Mouse (Mus musculus) layer of hippocampus, adult 9-11 months (tissue): ENCODE measurements around the gene Tmc7.

Source experiments
- DNase-seq: peaks from one replicate; pipeline ENCODE4 v3.0.0; 2022

Tmc7 gene

DNA sequence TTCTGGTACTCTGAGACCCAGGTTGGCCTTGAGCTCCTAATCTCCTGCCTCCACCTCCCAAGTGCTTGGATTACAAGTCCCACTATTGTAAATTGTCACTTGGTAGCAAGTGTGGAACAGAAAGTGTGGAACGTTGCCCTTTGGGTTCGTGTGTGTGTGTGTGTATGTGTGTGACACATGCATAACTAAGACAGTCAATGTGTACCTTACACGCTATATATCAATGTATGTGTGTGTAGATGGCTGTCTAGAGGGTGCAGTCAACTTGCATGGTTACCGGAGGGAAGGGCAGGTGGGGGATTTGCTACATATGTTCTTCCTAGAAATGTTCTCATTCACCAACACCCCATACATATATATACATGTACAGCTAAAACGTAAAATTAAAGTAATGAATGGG is 390 bp upstream of the Tmc7 start:
- no peak for DNase-seq

DNA sequence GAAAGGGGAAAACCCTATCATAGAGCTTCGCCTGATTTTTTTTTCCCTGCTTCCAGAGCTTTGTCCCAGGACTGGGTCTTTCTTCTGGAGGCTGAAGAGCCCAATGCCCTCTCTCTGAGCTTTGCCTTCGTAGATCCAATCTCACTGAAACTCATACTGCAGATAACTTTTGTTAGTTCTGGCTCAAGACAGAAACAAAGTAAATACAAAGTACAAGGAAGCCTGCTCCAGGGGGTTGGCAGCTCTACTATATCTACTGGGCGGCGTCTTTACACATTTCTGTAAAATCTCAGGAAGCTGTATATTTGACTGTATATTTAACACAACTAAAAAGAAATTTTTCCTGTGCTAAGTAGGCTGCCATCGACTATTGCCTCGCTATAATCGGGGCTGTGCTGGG is 715 bp downstream of the Tmc7 start:
- DNase-seq, result no peak

GRCm38 (mm10) chr7:118579938-118580337 is 4.6 kb downstream of the Tmc7 start:
- DNase-seq, result no peak

DNA sequence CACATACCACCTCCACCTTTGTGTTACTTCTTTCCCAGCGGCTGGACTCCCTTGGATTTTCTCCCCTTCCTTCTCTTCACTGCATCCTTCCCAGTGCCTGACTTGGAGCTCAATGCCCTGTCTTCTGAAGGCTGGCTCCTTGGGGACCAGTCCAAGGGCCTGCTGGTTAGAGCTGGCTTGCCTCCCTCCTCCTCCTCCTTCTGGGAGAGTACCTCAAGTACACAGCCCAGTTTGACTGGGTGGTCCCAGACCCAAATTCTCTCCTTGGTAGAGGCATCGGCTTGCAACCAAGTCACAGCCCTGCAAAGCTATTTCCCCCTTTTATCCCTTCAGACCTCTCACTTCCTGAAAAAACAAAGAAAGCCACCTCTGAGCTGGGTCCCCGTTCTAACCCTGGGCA is 6.3 kb downstream of the Tmc7 start:
- DNase-seq, result no peak

DNA sequence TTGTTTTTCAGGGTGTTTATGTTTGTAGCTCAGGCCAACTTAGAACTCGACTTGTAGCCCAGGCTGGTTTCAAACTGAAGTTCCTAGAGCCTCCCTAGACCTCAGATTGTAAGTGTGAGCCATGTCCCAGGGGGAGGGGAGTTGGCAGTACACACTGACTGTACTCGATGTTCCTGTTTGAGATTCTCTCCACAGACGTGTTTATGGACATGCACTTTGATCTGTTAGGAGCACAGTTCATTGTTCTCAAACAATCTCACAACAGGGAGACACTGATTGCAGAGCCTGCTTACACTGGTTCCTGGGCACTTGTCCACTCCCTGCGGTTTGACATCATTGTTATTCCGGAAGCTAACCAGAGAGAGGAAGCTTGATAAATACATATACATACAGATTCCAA is 12.5 kb downstream of the Tmc7 start:
- no peak for DNase-seq

DNA sequence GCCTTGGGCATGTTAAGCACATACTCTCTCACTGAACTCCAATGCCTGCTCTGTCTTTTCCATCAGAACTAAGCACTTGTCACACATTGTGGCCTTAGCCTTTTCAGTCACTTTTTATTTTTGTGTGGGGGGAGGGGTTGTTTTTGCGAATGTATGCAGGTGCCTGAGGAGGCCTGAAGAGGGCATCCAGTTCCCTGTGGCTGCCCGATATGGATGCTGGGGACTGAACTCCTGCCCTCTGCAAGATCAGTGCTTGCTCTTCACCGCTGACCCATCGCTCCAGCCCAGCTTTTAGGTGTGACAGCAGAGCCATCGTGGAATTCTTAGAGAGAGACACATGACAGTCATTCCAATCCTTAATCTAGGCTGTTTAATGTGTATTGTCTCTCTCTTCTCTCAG is 13.2 kb downstream of the Tmc7 start:
- DNase-seq, result no peak

- peak; percentile 90 for DNase-seq
Measured at GRCm38 (mm10) chr7:118569121-118569543, 15.4 kb downstream of the Tmc7 start.

GRCm38 (mm10) chr7:118554290-118554689 is 30.2 kb downstream of the Tmc7 start:
- DNase-seq, result no peak

- DNase-seq, result no peak
Measured at GRCm38 (mm10) chr7:118553881-118554280, 30.7 kb downstream of the Tmc7 start.

GRCm38 (mm10) chr7:118547451-118547850 is 37.1 kb downstream of the Tmc7 start:
- no peak for DNase-seq

GRCm38 (mm10) chr7:118544128-118544527 is 40.4 kb downstream of the Tmc7 start:
- no peak for DNase-seq

DNA sequence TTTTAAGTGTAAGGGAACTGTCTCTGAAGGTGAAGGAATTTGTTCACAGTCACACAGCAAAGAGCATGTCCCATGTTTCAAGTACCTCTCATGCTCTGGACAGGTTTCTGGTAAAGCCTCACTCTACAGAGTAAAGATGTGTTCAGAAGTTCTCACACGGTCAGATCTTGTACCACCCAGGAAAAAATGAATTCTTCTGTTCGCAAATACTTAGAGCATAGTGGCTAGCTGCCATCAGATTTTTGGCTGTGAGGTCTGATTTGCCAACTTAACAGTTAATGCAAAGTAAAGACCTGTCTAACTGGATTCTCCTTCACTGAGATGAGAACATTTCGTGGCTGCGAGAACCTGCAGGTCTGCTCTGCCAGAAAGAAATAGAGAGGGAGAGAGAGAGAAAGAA is 49.5 kb downstream of the Tmc7 start:
- no peak for DNase-seq

DNA sequence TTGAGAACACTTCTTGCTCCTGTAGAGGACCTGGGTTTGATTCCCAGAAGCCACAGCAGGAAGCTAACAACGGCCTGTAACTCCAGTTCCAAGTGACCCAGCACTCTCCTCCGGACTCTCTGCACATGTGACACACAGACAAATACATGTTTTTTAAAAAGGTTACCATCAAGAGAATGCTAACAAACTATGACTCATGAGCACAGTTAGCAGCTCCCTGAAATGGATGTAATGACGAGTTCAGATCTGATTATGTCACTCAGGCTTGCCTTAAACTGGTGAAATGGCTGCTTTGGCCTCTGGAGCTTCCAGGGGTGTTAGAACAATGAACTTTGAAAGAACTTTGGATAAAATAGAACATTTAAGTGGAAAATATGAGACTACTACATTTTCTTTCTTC is 50.2 kb downstream of the Tmc7 start:
- DNase-seq, result no peak

DNA sequence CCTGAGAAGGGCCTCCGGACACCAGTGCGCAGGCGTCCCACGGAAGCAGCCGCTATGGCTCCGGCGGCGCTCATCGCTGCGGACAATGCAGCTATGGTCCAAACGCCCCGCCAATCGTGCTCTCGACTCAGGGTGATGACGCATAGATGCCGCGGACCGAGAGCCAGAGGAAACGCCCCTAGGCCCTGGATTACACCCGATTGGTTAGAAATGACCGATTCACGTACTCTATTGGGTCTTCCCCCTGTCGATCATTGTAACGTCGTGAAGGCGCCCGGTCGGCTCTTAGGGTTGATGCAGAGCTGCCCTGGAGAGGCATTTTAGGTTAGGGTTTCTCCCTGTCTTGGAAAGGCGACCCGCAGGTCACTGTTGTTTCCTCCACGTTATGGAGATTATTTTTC is 51.4 kb downstream of the Tmc7 start, which contains the start of gene Coq7:
Gene Coq7, minus strand, starts transcription at position 179 of the 401 bp plus-strand sequence.
- peak; percentile 97 for DNase-seq

- peak; percentile 97 for DNase-seq
Measured at GRCm38 (mm10) chr7:118532519-118533177, 51.9 kb downstream of the Tmc7 start.

DNA sequence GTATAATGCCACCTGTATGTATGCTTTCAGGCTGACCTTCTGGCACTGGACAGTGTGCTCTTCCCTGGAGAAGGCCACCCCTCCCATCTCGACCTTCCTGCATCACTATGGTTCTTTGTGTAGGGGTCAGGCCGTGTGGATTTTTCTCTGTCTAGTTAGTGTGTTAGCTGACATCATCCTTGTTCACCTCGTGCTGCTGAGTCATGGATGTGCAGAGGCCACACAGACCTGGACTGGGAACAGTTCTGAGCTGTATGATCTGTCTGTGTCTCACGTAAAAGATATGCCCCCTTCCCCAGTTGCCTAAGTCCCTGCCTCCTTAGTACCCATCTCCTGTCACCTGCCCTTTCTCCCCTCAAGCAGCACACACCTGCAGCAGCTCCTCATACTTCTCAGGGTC is 57.6 kb downstream of the Tmc7 start:
- no peak for DNase-seq

DNA sequence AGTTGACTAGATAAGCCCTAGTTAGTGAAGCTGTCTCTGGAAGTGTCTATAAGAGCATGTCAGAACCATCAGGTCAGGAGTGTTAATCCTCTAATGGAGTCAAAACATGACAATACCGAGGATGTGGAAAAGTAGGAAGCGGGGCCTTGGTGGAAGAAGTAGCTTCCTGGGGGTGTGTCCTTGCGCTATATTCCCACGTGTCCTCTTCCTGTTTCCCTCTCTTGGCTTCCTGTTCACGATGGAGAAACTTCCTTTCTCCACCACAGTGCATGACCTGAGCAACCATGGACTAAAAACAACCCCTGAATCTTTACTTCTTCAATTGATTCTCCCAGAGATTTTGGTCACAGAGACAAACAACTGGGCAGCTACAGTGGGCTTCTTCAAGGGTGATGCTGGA is 62.5 kb downstream of the Tmc7 start:
- no peak for DNase-seq

GRCm38 (mm10) chr7:118519661-118520060 is 64.9 kb downstream of the Tmc7 start:
- DNase-seq, result no peak

- DNase-seq, result peak; percentile 40
Measured at GRCm38 (mm10) chr7:118518687-118519086, 65.8 kb downstream of the Tmc7 start.

- DNase-seq, result no peak
Measured at GRCm38 (mm10) chr7:118517819-118518218, 66.7 kb downstream of the Tmc7 start.

GRCm38 (mm10) chr7:118508556-118508955 is 76.0 kb downstream of the Tmc7 start:
- no peak for DNase-seq

GRCm38 (mm10) chr7:118503844-118504243 is 80.7 kb downstream of the Tmc7 start:
- DNase-seq, result no peak

- DNase-seq, result no peak
Measured at GRCm38 (mm10) chr7:118502333-118502732, 82.2 kb downstream of the Tmc7 start.

GRCm38 (mm10) chr7:118499784-118500435 is 84.6 kb downstream of the Tmc7 start:
- DNase-seq, result no peak
